ENCODE assay signal across 9 mouse cellular contexts in the genomic region with DNA sequence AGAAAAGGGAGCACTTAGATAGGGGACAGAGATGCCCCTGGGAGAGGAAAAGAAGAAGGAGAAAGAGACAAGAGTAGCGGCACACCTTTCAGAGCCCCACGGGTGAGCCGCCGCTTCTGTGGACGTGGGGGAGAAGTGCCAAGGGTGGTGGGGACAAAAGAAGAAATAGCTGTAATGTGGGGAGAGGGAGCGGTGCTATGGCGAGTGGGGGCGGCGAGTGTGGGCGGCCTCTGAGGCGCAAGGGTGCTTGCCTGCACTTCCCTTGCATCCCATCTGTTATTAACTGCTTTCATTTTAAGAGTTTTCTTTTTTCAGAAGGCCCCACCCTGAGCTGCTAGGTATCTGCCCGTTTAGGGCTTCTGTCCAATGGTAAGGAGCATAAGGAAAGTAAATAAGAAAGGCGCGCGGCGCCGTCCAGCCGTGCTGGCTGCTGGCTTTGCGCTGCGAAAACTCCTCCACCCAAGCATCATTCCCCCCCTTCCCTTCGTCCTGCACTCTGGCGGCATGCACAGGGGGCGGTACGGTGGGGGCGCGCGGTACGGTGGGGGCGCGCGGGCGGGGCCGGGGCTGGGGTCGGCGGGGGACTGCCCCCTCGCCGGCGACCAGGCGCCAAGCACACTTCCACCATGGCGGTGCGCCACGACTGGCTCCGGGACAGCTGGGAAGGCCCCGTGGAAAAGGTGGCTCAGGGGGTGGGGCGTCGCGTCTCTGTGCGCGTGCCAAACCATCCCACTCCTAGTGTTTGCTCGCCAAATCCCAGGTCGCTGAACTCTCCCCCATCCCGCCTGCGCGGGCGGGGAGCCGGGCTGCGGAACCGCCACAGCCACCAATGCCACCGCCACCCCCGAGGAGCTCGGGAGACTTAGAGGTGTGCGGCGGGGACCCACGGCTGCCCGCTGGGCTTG. TPM values are rescaled to one million over a fixed set of nuclear protein-coding genes. Genes with fewer than 3 reads are reported as not detected.
DNase-seq lines count a peak whose midpoint lies in the region; ATAC-seq and TF ChIP-seq lines count a peak whose summit lies in the region.
"Had no signal": no experiment of that assay in that cellular context is flagged by ENCODE, and none has a peak within 500 bp of the region (broad histone marks: within the 10 kb centered on the region; RNA-seq: fewer than 3 reads in every experiment).

No protein-coding gene starts in this region.

- peak; percentile 83 for DNase-seq in heart, embryonic 10.5 days (ENCODE audit: low spot score)
- DNase-seq in heart, adult 8-10 months (ENCODE audit: low spot score), result no peak
- peak; percentile 49 for DNase-seq in urinary bladder, postnatal 25 days (ENCODE audit: low spot score)
- no peak for DNase-seq in urinary bladder, postnatal 14 days (ENCODE audit: low spot score)
- peak; percentile 19 for DNase-seq in forebrain, embryonic 14.5 days (ENCODE audit: low spot score)
- no peak for DNase-seq in limb, embryonic 14.5 days (ENCODE audit: low spot score)
- DNase-seq in right cerebral cortex, postnatal 25 days, result peak; percentile 27

- no peak overlapping the region for H3K4me2 ChIP-seq in forebrain, embryonic 14.5 days (ENCODE audit: low read length)
- H3K4me2 ChIP-seq in limb, embryonic 14.5 days (replicated peaks; ENCODE audit: low read depth, low read length, severe bottlenecking), result no peak overlapping the region

- no peak for TF ChIP-seq POLR2A in limb, embryonic 14.5 days (IDR thresholded peaks at IDR 0.05; ENCODE audit: borderline replicate concordance, extremely low read depth, insufficient read depth, insufficient read length)

- peak overlapping the region; percentile 42 for H3K4me3 ChIP-seq in heart, embryonic 10.5 days
- H3K4me3 ChIP-seq in forebrain, embryonic 14.5 days (ENCODE audit: low read depth, low read length), result 0 out of 2 replicates have a peak overlapping the region, but pooled peaks have one; percentile 8
- H3K4me3 ChIP-seq in limb, embryonic 14.5 days (replicated peaks; ENCODE audit: low read length), result peak overlapping the region; percentile 15; the same call in 1 of the 2 replicates
- H3K4me3 ChIP-seq: myocyte had no signal

- 45% methylated on average over 65 of the region's 65 CpGs for WGBS in heart, embryonic 10.5 days
- 65% methylated on average over 65 of the region's 65 CpGs for WGBS in forebrain, embryonic 14.5 days
- 63% methylated on average over 53 of the region's 65 CpGs for WGBS in limb, embryonic 14.5 days

- no peaks in the 10 kb centered on the region for H3K36me3 ChIP-seq in heart, embryonic 10.5 days
- no peaks in the 10 kb centered on the region for H3K36me3 ChIP-seq in forebrain, embryonic 14.5 days (ENCODE audit: control insufficient read depth, insufficient read depth, low read length)
- no peaks in the 10 kb centered on the region for H3K36me3 ChIP-seq in limb, embryonic 14.5 days (ENCODE audit: control insufficient read depth, insufficient read depth, low read length)

- no peak overlapping the region for H3K27ac ChIP-seq in heart, embryonic 10.5 days
- H3K27ac ChIP-seq in forebrain, embryonic 14.5 days (ENCODE audit: low read depth, low read length), result no peak overlapping the region
- H3K27ac ChIP-seq in limb, embryonic 14.5 days (replicated peaks; ENCODE audit: low read depth, low read length), result no peak overlapping the region

- peak; percentile 26; the same call in 1 of the 2 replicates for ATAC-seq in forebrain, embryonic 14.5 days
- no peak for ATAC-seq in limb, embryonic 14.5 days (ENCODE audit: low FRiP score, low read depth)
- ATAC-seq in granulocyte monocyte progenitor cell, adult 5-6 weeks (replicated peaks; ENCODE audit: poor library complexity, severe bottlenecking), result no peak

- no peaks in the 10 kb centered on the region for H3K4me1 ChIP-seq in heart, embryonic 10.5 days
- H3K4me1 ChIP-seq in forebrain, embryonic 14.5 days (ENCODE audit: control insufficient read depth, insufficient read depth, low read length), result no peaks in the 10 kb centered on the region
- no peaks in the 10 kb centered on the region for H3K4me1 ChIP-seq in limb, embryonic 14.5 days (ENCODE audit: control insufficient read depth, insufficient read depth, low read length)

- H3K27me3 ChIP-seq in heart, embryonic 10.5 days (ENCODE audit: insufficient read depth, poor library complexity, severe bottlenecking), result no peaks in the 10 kb centered on the region
- H3K27me3 ChIP-seq in forebrain, embryonic 14.5 days (replicated peaks; ENCODE audit: control insufficient read depth, insufficient read depth, low read length), result no peaks in the 10 kb centered on the region
- no peaks in the 10 kb centered on the region for H3K27me3 ChIP-seq in limb, embryonic 14.5 days (ENCODE audit: control insufficient read depth, insufficient read depth, low read length)

- no peak overlapping the region for H3K9ac ChIP-seq in forebrain, embryonic 14.5 days (ENCODE audit: low read length)
- H3K9ac ChIP-seq in limb, embryonic 14.5 days (ENCODE audit: low read depth, low read length, severe bottlenecking), result no peak overlapping the region

- H3K9me3 ChIP-seq in heart, embryonic 10.5 days, result peaks cover 14% of the 10 kb centered on the region
- peaks cover 10% of the 10 kb centered on the region for H3K9me3 ChIP-seq in forebrain, embryonic 14.5 days (replicated peaks; ENCODE audit: control insufficient read depth, low read length)
- H3K9me3 ChIP-seq in limb, embryonic 14.5 days (ENCODE audit: control insufficient read depth, low read length), result peaks cover 10% of the 10 kb centered on the region

RNA-seq across cellular contexts. Expression of a gene that starts 49.2 kb away (rescaled TPM):
- 29.5 and 31.5 TPM in 2 replicates for polyA plus RNA-seq in heart, embryonic 10.5 days (2016; fragmentation: Nextera tagmentation; extraction: Ambion mirVana)
- 10 to 100 TPM; 16.3 to 19.6 (median 19.0) TPM for total RNA-seq in heart, adult 8-10 months (2022)
- 32.9 and 40.5 TPM in 2 replicates for polyA plus RNA-seq in forebrain, embryonic 14.5 days (2014; fragmentation: Nextera tagmentation; extraction: Ambion mirVana)
- polyA plus RNA-seq in limb, embryonic 14.5 days (2012; rRNA removed), result 11.1 and 11.7 TPM in 2 replicates
- polyA plus RNA-seq in limb, embryonic 14.5 days (2014; fragmentation: Nextera tagmentation; extraction: Ambion mirVana), result 32.3 and 36.3 TPM in 2 replicates
- total RNA-seq in granulocyte monocyte progenitor cell, adult 5-6 weeks (2014; fragmentation: Nextera tagmentation), result 30.7 and 35.0 TPM in 2 replicates
- total RNA-seq in granulocyte monocyte progenitor cell, adult 5-6 weeks (2017), result 24.6 and 28.7 TPM in 2 replicates

RNA-seq across cellular contexts. Expression of a gene that starts 49.5 kb away (rescaled TPM):
- polyA plus RNA-seq in heart, embryonic 10.5 days (2016; fragmentation: Nextera tagmentation; extraction: Ambion mirVana), result 6.0 and 6.3 TPM in 2 replicates
- 1 to 10 TPM; 7.5 to 9.7 (median 9.0) TPM for total RNA-seq in heart, adult 8-10 months (2022)
- 6.6 and 8.3 TPM in 2 replicates for polyA plus RNA-seq in forebrain, embryonic 14.5 days (2014; fragmentation: Nextera tagmentation; extraction: Ambion mirVana)
- 2.1 and 3.1 TPM in 2 replicates for polyA plus RNA-seq in limb, embryonic 14.5 days (2012; rRNA removed)
- polyA plus RNA-seq in limb, embryonic 14.5 days (2014; fragmentation: Nextera tagmentation; extraction: Ambion mirVana), result 7.0 and 7.1 TPM in 2 replicates
- total RNA-seq in granulocyte monocyte progenitor cell, adult 5-6 weeks (2014; fragmentation: Nextera tagmentation), result 2.3 and 4.8 TPM in 2 replicates
- 1.6 and 3.8 TPM in 2 replicates for total RNA-seq in granulocyte monocyte progenitor cell, adult 5-6 weeks (2017)

Comparison
In these comparisons a context has a peak if more than half of its experiments do, and no peak if none do; other contexts are left out.
1. DNase-seq: peak in heart, embryonic 10.5 days (single experiment), urinary bladder, postnatal 25 days (single experiment), forebrain, embryonic 14.5 days (single experiment) and right cerebral cortex, postnatal 25 days (single experiment); none in heart, adult 8-10 months (single experiment), urinary bladder, postnatal 14 days (single experiment) and limb, embryonic 14.5 days (single experiment).
2. Peak in every context shown above with its lines, with median percentiles within 50 percentile points of each other: H3K4me3 ChIP-seq.